Mouse (Mus musculus) myocyte (in vitro differentiated cells): ENCODE measurements at regions not wholly inside any gene's neighbourhood (a gene's known extent, or its start where the extent isn't known, plus 50 kb on each side); places are given as distances from the start of the nearest gene placed in this dataset.

Experiments used
- MAX ChIP-seq: IDR thresholded peaks from one replicate; pipeline ENCODE4 v1.6.1; 2011; ENCODE audit warnings: low read depth, mild to moderate bottlenecking, control low read depth
- POLR2A ChIP-seq: IDR thresholded peaks from one replicate; pipeline ENCODE4 v1.6.1; 2011; ENCODE audit warnings: low read depth, mild to moderate bottlenecking, control low read depth, moderate library complexity; ENCODE audit not compliant: insufficient read length
- POLR2AphosphoS2 ChIP-seq: IDR thresholded peaks from one replicate; pipeline ENCODE4 v1.6.1; 2011; ENCODE audit warnings: low read depth, control low read depth; ENCODE audit not compliant: insufficient read length

GRCm38 (mm10) chr9:88065777-88066176 is 261.2 kb upstream of the Nt5e start:
- TF ChIP-seq POLR2A (no peak), POLR2AphosphoS2 (no peak), MAX (no peak)
